Mouse (Mus musculus): ENCODE measurements at regions not wholly inside any gene's neighbourhood (a gene's known extent, or its start where the extent isn't known, plus 50 kb on each side); places are given as distances from the start of the nearest gene placed in this dataset.

GRCm38 (mm10) chr4:127598610-127599009 lies 240.6 kb upstream of the Gjb5 start:
- no peak for TF ChIP-seq GATA1 (IDR thresholded peaks at IDR 0.05; ENCODE audit: borderline replicate concordance, low read length)
- no peak for TF ChIP-seq CTCF (IDR thresholded peaks at IDR 0.05; ENCODE audit: low read depth, low read length)
- TF ChIP-seq POLR2AphosphoS5 (IDR thresholded peaks at IDR 0.05; ENCODE audit: insufficient replicate concordance, low read depth, low read length): no peak

Data from G1E (cell line).